Mouse (Mus musculus) heart, adult 2 months (tissue): Measurements from ENCODE around the gene Lhfpl2.

Source experiments
- CTCF ChIP-seq: fragments of 200-600 bp; IDR thresholded peaks from 2 replicates; pipeline ENCODE4 v1.8.1; 2022; ENCODE audit warnings: antibody characterized with exemption, mild to moderate bottlenecking, moderate library complexity
- POLR2A ChIP-seq: fragments of 200-500 bp; IDR thresholded peaks from 2 replicates; pipeline ENCODE4 v1.6.1; 2011; ENCODE audit warnings: mild to moderate bottlenecking, low read depth, low read length, control low read depth; ENCODE audit not compliant: insufficient read depth

GRCm38 (mm10) chr13:94173633-94174576 is 116.3 kb downstream of the Lhfpl2 start:
- no peak for TF ChIP-seq POLR2A
- TF ChIP-seq CTCF: no peak
